Mouse (Mus musculus): ENCODE results near the gene Ccnb2.

DNA sequence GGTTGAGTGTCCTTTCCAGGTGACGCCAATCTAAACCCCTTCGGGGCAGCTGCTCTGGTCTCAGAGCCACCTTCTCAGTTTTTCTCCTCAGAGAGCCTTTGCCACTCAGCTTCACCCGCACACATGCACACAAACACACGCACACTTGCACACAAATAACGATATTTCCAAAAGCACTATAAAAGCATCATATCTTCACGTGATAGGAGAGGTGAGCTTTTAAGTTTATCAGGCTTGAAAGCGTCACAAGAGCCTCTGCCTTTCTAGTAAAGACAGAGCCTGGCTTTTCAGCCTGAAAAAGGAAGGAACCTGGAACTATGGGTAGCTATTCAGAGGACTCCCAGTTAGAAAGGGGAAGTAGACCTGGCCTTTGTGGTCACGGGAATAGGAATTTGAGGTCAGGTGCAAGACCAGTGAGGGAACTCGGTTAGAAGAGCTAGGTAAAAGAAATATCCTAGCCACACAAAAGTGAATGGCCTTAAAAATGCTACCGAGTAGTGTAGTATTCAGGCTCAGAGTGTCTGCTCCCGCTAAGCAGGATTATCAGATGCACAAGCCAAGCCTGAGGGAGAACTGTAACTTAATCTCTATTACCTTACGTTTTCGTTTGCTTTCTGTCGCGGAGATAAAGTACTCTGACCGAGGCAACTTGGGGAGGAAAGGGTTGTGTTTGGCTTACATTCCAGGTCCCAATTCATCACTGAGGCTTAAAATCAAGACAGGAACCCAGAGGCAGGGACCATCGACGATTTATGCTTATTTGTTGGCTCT is 36.2 kb downstream of the Ccnb2 start:
- TF ChIP-seq CTCF (IDR thresholded peaks at IDR 0.05; ENCODE audit: low read depth) (no peak), EP300 (IDR thresholded peaks at IDR 0.05; ENCODE audit: low read depth) (no peak)
